Mouse (Mus musculus): ENCODE measurements around the gene Mad2l1bp.

The Mad2l1bp gene

DNA sequence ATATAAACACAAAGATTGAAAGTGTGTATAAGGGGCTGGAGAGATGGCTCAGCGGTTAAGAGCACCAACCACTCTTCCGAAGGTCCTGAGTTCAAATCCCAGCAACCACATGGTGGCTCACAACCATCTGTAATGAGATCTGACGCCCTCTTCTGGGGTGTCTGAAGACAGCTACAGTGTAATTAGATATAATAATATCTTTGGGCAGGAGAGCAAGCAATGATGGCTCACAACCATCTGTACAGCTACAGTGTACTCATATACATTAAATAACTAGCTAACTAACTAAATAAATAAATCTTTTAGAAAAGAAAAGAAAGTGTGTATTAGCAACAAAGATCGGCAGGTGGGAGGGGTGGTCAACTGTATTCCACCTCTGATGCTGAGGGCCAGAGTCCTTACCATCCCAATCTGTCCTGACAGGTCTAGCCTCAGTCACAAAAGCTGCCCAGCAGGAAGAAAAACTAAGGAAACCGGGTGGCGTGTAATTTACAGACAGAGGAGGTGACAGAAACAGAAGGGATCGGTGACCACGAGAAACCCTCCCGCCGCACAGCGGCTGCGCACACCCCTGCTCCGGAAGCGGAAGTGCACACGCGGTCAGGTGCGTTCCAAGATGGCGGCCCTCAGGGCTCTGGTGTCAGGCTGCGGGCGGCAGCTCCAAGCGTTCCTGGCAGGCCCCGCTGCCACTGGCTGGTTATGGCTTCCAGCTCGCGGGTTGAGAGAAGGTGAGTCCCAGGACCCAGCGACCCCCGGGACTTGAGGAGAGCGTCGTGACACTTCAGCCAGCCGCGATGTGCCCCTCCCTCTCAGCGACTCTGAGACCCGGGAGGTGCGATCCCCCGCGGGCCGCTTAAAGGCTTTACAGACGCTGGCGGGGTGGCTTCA, 42.7 kb downstream of the Mad2l1bp start, which contains the start of gene Mrps18a:
Gene Mrps18a (plus strand): TSS at position 585 of the 888 bp plus-strand sequence.
- peak; percentile 55 for DNase-seq (ENCODE audit: extremely low read depth, low read depth)

DNA sequence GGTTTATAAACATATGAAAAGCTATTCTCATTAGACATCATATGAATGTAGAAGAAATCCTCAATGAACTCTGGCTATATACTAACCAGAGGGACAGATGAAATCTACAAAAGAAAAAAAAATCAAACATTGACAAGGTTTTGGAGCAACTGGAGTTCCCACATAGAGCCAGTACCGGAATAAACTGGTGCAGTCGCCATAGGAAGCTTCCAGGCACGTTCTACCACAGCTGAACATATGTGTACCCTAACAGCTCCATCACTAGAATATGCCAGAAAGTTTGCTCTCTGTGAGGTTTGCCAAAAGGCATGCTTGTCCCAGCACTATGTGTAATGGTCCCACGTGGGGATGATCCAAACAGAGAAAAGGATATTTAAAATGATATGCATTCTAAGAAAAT, 45.1 kb downstream of the Mad2l1bp start:
- no peak for DNase-seq (ENCODE audit: extremely low read depth, low read depth)

DNA sequence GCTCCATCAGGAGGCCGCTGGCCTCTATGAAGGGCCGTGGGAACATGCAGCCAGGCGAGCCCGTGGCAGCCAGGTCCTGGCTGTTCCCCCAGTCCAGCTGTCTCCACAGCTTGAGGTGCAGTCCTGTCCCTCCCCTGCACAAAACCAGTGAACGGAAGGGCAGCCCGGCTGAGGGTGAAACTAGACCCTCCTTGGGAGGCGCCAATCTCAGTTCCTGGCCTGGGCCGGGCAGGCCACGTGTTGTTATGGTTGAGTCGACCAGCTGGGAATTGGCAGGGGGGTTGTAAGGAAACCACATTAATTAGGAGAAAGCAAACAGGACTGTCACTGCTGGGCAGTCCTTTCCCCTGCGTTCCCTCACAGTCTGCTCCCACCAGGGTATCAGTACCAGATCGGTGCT, 48.9 kb downstream of the Mad2l1bp start:
- no peak for DNase-seq (ENCODE audit: extremely low read depth, low read depth)

DNA sequence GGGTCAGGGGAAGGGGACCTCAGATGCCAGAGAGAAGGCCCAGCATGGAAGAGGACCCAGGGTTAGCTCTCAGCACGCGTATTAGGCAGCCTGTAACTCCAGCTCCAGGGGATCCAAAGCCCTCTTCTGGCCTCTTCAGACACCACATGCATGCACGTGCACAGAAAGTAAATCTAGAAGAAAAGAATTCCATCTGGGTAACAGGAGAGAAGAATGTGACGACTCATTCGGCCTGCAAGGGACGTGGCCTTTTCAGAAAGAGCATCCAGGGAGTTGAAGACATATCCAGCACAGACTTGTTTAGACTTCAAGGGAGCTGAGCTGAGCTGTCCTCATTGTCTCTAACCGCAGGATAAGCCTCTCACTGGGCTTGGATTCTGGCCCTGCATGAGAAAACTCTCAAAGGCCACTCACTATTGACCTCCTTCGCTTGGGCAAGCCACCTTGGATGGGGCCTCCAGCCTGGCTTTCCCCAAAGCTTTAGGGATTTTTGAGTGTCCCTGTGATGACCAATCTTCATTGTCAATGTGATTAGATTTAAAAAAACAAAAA, 50.7 kb downstream of the Mad2l1bp start:
- no peak for DNase-seq (ENCODE audit: extremely low read depth, low read depth)

DNA sequence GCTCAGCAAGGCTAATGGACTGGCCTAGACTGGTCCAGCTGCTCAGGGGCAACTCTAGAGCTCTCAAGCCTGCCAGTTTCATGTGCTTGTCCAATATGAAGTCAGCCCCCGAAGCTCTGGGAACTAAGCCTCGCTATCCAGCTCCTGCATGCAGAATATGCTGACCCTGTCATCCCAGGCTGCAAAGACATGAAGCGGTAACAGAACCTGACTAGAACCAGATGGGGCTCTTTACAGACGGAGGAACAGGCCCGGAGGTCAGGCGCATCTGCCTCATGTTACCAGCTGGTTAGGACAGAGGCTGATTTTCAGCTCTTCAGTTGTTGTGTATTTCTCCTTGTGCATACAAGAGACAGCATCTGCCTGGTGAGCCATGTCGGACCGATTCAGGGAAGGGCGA, 51.4 kb downstream of the Mad2l1bp start:
- DNase-seq (ENCODE audit: extremely low read depth, low read depth) = no peak

- DNase-seq (ENCODE audit: extremely low read depth, low read depth) = peak; percentile 6
These were observed 54.8 kb downstream of the Mad2l1bp start for GRCm38 (mm10) chr17:46098525-46098924.

All from MEL-GATA-1-ER (cell line).